Mouse (Mus musculus): ENCODE measurements around the gene Mturn. TPM values are rescaled to one million over a fixed set of nuclear protein-coding genes. Genes with fewer than 3 reads are reported as not detected.

Gene Mturn
- total RNA-seq, 2 experiments from 2014 or later, result 17.0 to 18.4 TPM

DNA sequence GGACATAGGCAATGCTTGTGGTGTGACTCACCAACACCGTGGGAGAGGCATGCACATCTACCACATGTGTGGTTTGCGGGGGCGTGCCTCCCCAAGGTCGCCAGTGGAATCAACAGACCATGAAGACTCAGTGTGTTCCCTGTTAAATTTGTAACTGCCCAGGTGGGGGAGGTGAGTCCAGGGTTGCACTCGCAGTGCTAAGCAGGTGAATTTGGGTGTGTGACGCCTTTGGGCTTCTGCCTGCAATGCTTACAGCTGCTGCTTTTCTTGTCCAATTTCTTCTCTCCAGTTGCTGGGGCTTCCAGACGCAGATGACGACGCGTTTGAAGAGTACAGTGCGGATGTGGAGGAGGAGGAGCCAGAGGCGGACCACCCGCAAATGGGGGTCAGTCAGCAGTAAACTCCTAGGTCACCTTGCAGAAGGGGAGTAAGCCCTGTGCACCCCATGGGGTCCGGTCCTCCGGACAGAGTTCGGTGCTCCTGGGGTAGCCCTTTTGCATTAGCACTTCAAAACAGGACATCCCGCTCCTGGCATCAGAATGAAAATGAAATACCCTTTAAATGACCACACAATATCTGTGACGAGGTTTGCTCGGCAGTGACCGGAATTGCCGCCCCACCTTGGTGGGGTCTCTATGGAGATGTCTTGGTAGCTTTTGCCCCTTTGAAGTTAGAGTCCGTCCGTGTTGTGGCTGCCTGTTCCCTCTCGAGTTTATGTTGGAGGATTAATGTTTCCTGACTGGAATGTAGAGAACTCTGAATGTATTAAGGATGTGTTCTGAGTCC is 17.5 kb downstream of the Mturn start:
- no peak for DNase-seq

DNA sequence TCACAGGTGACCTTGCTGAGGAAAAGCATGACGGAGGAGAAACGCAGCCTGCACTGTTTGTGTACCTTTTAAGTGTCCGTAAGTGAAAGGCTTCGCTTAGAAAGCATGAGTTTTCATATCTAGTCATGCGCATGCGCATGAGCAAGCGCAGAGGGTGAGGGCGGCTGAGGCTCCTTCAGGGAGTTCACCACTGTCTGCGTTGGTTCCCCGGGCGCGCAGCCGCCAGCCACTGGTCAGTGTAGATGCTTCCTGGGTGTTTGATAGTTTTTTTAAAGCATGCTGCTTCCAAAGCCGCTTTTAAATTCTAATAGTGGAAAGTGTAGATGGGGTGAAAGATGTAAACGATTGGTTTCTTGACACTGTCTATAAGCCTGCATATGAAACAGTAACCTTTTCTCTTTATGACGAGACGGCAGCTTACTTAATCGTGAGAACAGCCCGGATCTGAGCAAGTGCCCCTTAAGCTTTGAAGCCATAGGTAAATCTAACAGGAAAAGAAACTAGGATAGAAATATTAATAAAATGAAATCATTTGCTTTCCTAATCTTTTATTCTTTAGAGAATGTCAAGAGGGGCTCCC is 18.1 kb downstream of the Mturn start:
- DNase-seq, result peak; percentile 88

GRCm38 (mm10) chr6:54700516-54700915 is 19.1 kb downstream of the Mturn start:
- no peak for DNase-seq

DNA sequence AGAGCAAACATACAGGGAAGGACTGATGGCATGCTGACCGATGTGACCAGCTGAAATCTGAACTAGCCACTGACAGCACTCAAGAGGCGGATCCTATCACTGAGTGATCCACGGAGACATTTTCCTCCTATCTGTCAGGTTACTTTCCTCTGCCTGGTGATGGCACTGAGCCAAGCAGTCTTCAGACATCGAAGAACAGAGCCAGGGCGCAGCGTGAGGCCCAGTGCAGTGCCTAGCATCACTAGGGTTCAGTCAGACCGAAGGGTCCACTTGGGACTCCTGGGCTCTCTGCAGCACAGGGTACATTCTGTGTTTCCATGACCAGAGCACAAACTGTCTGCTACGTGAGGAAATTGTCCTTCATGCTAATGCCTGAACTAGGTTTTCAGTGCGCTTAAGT is 20.5 kb downstream of the Mturn start:
- no peak for DNase-seq

GRCm38 (mm10) chr6:54703633-54704538 is 22.5 kb downstream of the Mturn start:
- DNase-seq, result no peak

DNA sequence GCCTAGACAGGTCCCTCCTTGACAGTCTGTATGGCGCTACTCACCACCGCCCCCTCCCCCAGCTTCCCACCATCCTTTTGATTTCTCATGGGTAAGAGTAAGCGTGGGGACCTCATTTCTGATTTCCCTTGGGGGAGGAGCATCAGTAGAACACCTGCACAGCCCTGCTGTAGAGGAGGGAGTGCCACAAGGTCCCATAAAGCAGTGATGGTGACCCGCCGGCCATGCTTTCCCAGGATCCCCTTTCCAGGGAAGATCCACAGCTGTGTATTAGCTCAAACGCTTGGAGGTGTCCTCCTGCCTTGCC is 23.1 kb downstream of the Mturn start:
- no peak for DNase-seq

GRCm38 (mm10) chr6:54704847-54705246 is 23.4 kb downstream of the Mturn start:
- DNase-seq, result no peak

GRCm38 (mm10) chr6:54705387-54705909 is 24.0 kb downstream of the Mturn start:
- DNase-seq, result peak; percentile 71

- DNase-seq, result no peak
Observed at GRCm38 (mm10) chr6:54706099-54706498, 24.7 kb downstream of the Mturn start.

DNA sequence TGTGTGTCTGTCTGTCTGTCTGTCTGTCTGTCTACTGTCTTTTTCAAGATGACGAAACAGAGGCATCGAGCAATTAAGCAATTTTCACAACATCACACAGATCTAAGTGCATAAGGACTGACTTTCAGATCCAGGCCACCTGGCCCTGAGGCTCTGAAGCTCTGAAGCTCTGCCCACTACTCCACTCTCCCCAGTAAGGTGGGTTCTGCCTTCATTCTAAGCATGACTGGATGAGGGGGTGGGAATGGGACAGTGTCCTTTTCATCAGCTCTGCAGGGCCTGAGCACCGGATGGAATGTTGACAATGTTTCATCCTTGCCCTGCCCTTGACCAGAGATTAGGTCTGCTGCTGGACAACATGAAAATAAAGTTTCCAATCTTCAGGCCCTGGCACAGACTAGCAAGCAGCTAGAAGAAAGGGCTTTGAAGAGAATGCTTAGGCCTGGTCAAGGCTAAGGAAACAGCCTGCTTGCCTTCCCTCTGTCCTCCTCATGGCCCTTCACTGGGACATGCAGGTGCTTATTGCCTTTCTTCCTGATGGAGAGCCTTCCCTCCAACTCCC is 25.3 kb downstream of the Mturn start:
- no peak for DNase-seq

DNA sequence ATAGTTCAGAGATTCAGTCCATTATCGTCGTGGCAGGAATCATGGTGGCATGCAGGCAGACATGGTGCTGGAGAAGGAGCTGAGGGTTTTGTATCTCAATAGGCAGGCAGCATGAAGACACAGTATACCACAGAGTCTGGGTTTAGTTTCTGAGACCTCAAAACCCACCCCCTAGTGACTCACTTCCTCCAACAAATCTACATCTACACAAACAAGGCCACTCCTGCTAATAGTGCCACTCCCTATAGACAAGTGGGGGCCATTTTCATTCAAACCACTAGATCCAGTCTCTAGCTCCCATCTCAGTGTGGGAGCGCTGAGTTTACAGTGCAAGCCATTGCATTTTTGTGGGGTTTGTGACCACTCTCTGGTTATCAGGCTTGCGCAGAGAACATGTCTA is 27.2 kb downstream of the Mturn start:
- DNase-seq, result no peak

DNA sequence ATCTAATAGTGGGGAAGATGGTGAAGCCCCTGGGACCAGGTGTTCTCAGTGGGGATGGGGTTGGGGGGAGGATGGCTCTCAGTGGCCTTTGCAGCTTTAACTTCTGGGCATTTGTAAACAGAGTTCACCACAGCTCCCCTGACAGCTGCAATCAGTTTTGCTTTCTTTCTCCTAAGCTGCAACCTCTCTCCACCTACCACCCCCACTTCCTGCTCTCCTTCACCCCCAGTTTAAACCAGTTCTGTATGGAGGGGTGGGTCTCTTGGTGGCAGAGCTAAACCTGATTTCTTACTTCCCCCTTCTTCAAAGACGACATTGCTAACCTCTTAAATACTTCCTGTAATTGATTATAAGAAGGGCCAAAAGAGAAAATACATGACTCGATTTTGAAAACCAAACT is 34.3 kb downstream of the Mturn start:
- no peak for DNase-seq

DNA sequence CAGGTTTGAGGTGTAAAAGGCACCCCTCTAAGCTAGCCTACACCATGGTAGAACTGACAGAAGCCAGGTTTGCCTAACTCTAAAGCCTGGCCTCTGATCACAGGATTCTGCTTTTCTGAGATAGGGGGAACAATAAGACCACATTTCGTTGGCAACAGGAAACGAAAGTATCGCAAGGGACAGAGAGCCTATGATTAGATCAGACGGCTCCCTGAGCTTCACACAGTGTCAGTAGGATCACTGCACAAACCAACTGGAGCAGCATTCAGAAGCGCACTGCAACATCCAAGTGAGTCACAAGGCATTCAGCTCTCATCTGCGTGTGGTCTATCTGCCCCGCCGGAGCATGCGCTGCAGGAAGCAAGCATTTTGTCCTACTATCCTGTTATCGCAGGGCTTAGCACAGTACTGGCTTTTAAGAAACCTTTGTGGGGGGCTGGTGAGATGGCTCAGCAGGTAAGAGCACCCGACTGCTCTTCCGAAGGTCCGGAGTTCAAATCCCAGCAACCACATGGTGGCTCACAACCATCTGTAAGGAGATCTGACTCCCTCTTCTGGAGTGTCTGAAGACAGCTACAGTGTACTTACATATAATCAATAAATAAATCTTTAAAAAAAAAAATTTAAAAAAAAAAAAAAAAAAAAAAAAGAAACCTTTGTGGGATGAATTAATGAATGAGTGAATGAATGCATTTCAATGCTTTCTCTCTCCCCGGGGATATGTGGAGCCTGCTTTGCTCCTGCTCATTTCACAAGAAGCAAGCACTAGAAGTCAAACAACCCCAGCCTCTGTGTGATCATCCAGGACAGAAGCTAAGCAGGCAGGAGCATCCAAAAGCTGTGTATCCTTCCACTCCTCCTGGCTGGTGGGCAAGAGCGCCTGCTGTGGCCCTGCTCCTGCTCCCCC is 37.6 kb downstream of the Mturn start:
- DNase-seq, result peak; percentile 28 to 44

DNA sequence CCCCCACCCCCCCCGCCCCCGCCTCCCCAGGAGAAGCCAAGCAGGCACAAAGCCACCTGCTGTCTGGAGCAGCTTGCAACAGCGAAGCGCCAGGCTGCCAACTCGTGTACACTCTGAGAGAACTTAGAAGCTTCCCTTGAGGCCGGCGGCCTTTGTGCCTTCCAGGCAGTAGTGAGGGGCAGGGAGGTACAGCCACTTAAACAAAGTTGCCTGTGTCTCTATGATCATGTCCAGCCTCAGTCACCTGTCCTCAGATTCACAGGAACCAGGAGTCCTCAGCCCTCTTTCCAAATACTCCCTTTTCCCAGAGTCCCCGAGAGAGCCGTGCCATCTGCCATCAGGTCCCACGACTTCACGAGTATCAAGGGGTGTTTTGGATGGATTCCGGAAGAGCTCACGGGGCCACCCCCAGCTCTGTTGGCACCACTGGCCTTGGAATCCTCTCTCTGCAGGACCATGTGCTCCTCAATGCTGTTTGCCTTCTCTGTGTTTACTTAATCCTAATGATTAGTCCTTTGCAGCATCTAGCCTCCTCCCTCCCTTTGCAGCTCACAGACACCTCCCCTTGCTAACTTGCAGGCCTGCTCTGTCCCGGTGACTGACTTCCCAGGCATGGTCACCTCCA is 38.4 kb downstream of the Mturn start:
- peak in 1 of 2 experiments; percentile 15 for DNase-seq

- peak; percentile 19 to 24 for DNase-seq
Observed at GRCm38 (mm10) chr6:54720512-54721251, 39.3 kb downstream of the Mturn start.

DNA sequence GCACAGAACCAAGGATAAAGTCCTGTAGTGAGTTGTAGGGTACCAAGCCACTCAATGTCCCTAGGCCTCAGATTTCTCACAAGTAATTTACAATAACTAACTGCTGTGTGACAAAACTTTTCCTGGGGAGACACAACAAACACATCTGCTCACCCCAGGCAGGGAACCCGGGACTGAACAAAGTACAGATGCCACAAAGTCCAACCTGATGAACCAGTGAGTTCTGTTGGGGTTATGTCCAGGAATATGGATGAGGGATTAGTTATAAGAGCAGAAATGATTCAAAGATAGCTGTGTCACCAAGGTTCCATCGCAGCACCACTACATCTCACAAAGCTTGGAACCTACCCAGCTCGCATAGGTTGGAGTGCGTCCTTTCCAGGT is 39.8 kb downstream of the Mturn start:
- DNase-seq, result no peak

GRCm38 (mm10) chr6:54726309-54726708 is 44.9 kb downstream of the Mturn start:
- DNase-seq, result no peak

DNA sequence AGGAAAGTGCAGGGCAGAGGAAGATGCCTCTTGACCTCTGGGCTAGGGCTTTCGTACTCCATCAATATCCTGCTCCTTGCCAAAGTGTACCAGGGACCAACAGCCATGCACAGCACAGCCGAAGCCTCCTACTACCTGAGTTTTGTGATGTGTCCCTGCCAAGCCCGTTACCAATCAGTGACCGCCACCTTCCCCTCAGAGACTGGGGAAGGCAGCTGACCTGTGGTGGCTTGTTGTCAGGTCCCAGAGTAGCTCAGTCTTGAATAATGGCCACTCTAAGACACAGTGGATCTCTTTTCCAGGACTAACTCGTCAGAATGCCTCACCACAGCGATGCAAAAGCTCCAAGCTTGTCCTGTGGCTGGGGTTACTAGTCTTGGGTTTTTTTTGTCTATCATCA is 45.4 kb downstream of the Mturn start:
- no peak for DNase-seq

DNA sequence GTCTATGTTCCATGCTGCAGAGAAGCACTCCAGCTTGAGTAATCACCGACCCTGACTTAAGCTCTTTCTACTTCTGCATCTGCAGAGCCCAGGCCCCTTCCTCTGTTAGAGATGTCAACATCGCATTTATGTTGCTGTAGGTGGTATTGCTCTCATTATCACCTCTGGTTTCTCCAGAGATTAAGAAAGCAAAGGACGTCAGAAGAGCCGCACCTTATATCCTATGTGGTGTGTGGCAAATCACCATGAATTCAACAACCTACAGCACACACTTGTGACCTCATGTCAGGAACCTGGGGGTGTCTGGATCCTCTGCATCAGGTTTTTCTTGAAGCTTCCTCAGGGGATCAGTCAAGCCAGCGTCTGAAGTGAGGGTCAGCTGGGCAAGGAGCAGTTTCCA is 46.0 kb downstream of the Mturn start:
- no peak for DNase-seq

DNA sequence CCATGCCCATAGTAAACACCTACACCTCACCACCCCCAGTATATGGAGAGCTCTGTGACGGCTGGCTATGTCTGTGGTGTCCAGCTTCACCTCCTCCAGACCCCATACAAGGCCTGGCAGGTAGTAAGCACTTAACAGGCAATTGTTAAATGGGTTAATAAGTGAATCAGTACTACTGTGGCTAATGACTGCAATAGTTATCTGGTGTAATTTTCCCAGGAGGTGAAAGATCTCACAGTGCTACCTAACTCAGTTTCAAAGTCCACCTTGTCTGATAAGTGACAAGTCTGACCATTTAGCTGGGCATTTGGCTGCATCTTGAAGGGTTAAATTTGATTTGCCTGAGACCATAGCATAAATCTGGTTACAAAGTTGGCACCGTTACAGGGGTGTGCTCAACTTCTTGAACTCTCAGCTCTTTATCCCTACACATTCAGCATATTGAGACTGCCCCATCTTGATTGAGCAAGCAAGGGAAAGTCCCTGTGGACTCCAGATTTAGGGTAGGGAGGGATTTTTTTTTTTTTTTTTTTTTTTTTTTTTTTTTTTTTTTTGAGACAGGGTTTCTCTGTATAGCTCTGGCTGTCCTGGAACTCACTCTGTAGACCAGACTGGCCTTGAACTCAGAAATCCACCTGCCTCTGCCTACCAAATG is 48.2 kb downstream of the Mturn start:
- DNase-seq, result no peak
